Mouse (Mus musculus) adrenal gland, adult 10 weeks (tissue): Measurements from ENCODE around the gene Tes. TPM values are rescaled to one million over a fixed set of nuclear protein-coding genes. Genes with fewer than 3 reads are reported as not detected.

Source experiments
- polyA plus RNA-seq: library from polyadenylated mRNA; stranded (reverse); fragments of 350-450 nt; fragmentation: Illumina TruSeq; extraction: RNeasy Lipid Tissue Mini Kit (QIAGEN cat#74804); gene quantifications from one replicate; pipeline ENCODE4 v1.2.3, GENCODE M21; 2014; ENCODE audit warnings: low read depth, low replicate concordance

The Tes gene
- 8.0 TPM for polyA plus RNA-seq

DNA sequence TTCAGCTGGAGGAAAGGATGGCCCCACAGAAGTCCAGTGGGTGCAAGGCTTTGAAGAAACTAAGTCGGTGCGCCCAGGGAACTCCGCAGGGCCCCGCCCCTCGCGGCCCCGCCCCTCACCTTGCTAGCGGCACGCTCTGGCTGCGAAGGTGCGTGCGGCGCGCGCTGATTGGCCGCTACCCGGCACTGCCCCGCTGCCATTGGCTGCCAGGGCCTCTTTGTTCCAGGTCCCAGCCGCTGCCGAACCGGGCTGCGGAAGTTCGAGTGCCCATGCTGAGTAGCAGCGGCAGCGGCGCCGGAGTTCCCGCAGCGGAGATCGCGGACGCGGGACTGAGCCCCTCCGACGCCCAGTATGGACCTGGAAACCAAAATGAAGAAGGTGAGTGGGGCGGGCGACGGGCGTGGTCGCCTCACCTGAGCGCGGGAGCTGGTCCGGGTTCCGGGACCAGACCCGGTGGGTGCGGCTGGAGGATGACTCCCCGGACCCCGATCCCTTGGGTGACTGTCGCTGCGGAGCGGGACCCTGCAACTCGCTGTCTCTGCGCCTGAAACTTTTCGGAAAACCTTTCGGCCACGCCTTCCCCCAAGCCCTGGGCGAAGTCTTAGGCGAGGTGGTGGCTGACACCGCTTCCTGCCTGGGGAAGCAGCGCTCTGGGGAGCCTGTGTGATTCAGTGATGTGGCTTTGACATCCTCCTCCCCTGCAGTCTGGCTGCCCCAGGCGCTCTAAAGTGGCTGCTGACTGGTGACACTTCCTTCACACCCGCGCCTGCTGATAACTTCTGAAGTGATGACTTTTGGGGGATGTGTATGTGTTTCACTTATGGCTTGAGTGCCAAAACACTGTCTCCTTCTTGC lies at the start of gene Tes:
TSS of gene Tes (plus strand) at position 214 of the 855 bp plus-strand sequence.

Other genes with a start within 250 kb of the Tes start
- gene Tfec, start 166.7 kb upstream of the Tes start, polyA plus RNA-seq, result 0.41 TPM
- gene Cav2, start 216.0 kb downstream of the Tes start, polyA plus RNA-seq, result 211 TPM
- 243 TPM for gene Cav1, start 241.2 kb downstream of the Tes start, polyA plus RNA-seq